Mouse (Mus musculus): ENCODE results near the gene Clcf1. TPM values are rescaled to one million over a fixed set of nuclear protein-coding genes. Genes with fewer than 3 reads are reported as not detected.

Gene Clcf1
- 1 to 10 TPM in 1 of 2 experiments, under 1 TPM in 1; 0.55 to 1.0 TPM for total RNA-seq (2021)
- polyA plus RNA-seq (2012; rRNA removed), result 2.8 and 5.4 TPM in 2 replicates
- long read RNA-seq, partial matches to known transcripts, result 1 of 2 reads
- long read RNA-seq, other reads (novel, unspliced or antisense), result 1 of 2 reads

- Histone ChIP-seq H3K27me3 (ENCODE audit: control insufficient read depth, insufficient read depth, low read length) (no peaks in the 10 kb centered on the region), H3K27ac (peak within 1 kb of the TSS; percentile 71)
- intact Hi-C loops (cut with DNase I), result no loop called here
Observed at GRCm38 (mm10) chr19:4214071-4214770, at the start of gene Clcf1, which contains the start of gene AC109138.7. TSS of gene Clcf1 (plus strand) at chr19:4214238. TSS of gene AC109138.7 (plus strand) at chr19:4214357.

GRCm38 (mm10) chr19:4164721-4165120 lies 49.3 kb upstream of the Clcf1 start:
- H3K36me3 ChIP-seq (ENCODE audit: control insufficient read depth, insufficient read depth, low read length), result no peaks in the 10 kb centered on the region
- intact Hi-C loops (cut with DNase I), result no loop called here
- H3K9ac ChIP-seq (ENCODE audit: low read depth, low read length), result no peak overlapping the region
- DNase-seq, result no peak
- 54% methylated on average over 2 of the region's 2 CpGs for WGBS
- no peak overlapping the region for H3K4me3 ChIP-seq
- TF ChIP-seq POLR2A (IDR thresholded peaks at IDR 0.05; ENCODE audit: insufficient read depth, low read depth, low read length), result no peak
- peaks cover 3% of the 10 kb centered on the region for H3K4me1 ChIP-seq (ENCODE audit: control insufficient read depth, insufficient read depth, low read length)
- no peaks in the 10 kb centered on the region for H3K27me3 ChIP-seq (ENCODE audit: control insufficient read depth, insufficient read depth, low read length)
- H3K27ac ChIP-seq, result no peak overlapping the region
- H3K79me2 ChIP-seq (replicated peaks; ENCODE audit: control insufficient read depth, insufficient read depth, low read length), result no peaks in the 10 kb centered on the region

More at GRCm38 (mm10) chr19:4214071-4214770, at the start of gene Clcf1, which contains the start of gene AC109138.7:
- Histone ChIP-seq H3K36me3 (ENCODE audit: control insufficient read depth, insufficient read depth, low read length) (no peaks in the 10 kb centered on the region), H3K4me3 (peak within 1 kb of the TSS; percentile 72), H3K9ac (ENCODE audit: low read depth, low read length) (peak within 1 kb of the TSS; percentile 97), H3K4me1 (ENCODE audit: control insufficient read depth, insufficient read depth, low read length) (peaks cover 8% of the 10 kb centered on the region), H3K79me2 (replicated peaks; ENCODE audit: control insufficient read depth, insufficient read depth, low read length) (no peaks in the 10 kb centered on the region)
- TF ChIP-seq CTCF (IDR thresholded peaks at IDR 0.05) (no peak), EP300 (IDR thresholded peaks at IDR 0.05; ENCODE audit: insufficient read depth, low read depth, low read length) (no peak), POLR2A (IDR thresholded peaks at IDR 0.05; ENCODE audit: insufficient read depth, low read depth, low read length) (no peak)
- peak; percentile 73 to 77 for DNase-seq
- WGBS, result 2% methylated on average over 48 of the region's 49 CpGs

GRCm38 (mm10) chr19:4166678-4167476 lies 47.2 kb upstream of the Clcf1 start:
- no peaks in the 10 kb centered on the region for H3K79me2 ChIP-seq (replicated peaks; ENCODE audit: control insufficient read depth, insufficient read depth, low read length)
- DNase-seq, result no peak
- no peak for TF ChIP-seq EP300 (IDR thresholded peaks at IDR 0.05; ENCODE audit: insufficient read depth, low read depth, low read length)
- TF ChIP-seq CTCF (IDR thresholded peaks at IDR 0.05), result no peak
- TF ChIP-seq POLR2A (IDR thresholded peaks at IDR 0.05; ENCODE audit: insufficient read depth, low read depth, low read length), result no peak
- H3K27ac ChIP-seq, result no peak overlapping the region; the same call in 1 of the 2 replicates
- WGBS, result 42% methylated on average over 9 of the region's 9 CpGs
- no peak overlapping the region for H3K4me3 ChIP-seq
- H3K27me3 ChIP-seq (ENCODE audit: control insufficient read depth, insufficient read depth, low read length), result no peaks in the 10 kb centered on the region
- intact Hi-C loops (cut with DNase I), result no loop called here
- no peaks in the 10 kb centered on the region for H3K36me3 ChIP-seq (ENCODE audit: control insufficient read depth, insufficient read depth, low read length)
- H3K9ac ChIP-seq (ENCODE audit: low read depth, low read length), result no peak overlapping the region
- H3K4me1 ChIP-seq (ENCODE audit: control insufficient read depth, insufficient read depth, low read length), result peaks cover 7% of the 10 kb centered on the region

DNA sequence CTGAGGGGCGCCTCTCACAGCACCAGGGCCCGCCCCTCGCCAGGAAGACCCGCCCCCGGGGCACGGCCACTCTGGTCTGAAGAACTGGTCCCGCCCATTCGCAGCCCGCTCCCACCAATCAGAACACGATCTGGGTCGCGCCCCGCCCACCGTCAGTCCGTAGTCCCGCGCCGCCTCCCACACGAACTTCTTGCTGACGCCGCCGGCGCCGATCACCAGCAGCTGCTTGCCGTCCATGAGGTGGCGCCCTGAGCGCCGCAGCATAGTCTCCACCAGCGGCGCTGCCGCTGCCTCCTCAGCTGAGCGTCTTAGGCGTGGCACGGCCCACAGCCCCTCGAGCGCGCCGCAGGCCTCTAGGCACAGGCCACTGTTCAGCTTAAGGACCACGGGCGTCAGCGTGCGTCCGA lies 44.7 kb upstream of the Clcf1 start:
- DNase-seq, result peak; percentile 99 to 100
- WGBS, result under 1% methylated on average over 35 of the region's 43 CpGs
- Histone ChIP-seq H3K36me3 (ENCODE audit: control insufficient read depth, insufficient read depth, low read length) (no peaks in the 10 kb centered on the region), H3K9ac (ENCODE audit: low read depth, low read length) (peak overlapping the region; percentile 86), H3K27me3 (ENCODE audit: control insufficient read depth, insufficient read depth, low read length) (no peaks in the 10 kb centered on the region), H3K4me1 (ENCODE audit: control insufficient read depth, insufficient read depth, low read length) (peaks cover 6% of the 10 kb centered on the region), H3K79me2 (replicated peaks; ENCODE audit: control insufficient read depth, insufficient read depth, low read length) (no peaks in the 10 kb centered on the region), H3K4me3 (peak overlapping the region; percentile 60), H3K27ac (peak overlapping the region; percentile 92)
- TF ChIP-seq POLR2A (IDR thresholded peaks at IDR 0.05; ENCODE audit: insufficient read depth, low read depth, low read length) (peak; percentile 97), EP300 (IDR thresholded peaks at IDR 0.05; ENCODE audit: insufficient read depth, low read depth, low read length) (peak; percentile 81; the same call in 1 of the 2 replicates), CTCF (IDR thresholded peaks at IDR 0.05) (no peak; the same call in none of the 2 replicates)
- intact Hi-C loops (cut with DNase I), result no loop called here

- intact Hi-C loops (cut with DNase I), result loop anchor here (1.0 to 2.0 kb wide), 2 partner anchors 22 to 59 kb away; partner anchors contain the start of gene Ppp1ca
- Histone ChIP-seq H3K4me1 (ENCODE audit: control insufficient read depth, insufficient read depth, low read length) (peaks cover 6% of the 10 kb centered on the region), H3K27me3 (ENCODE audit: control insufficient read depth, insufficient read depth, low read length) (no peaks in the 10 kb centered on the region), H3K9ac (ENCODE audit: low read depth, low read length) (peak overlapping the region; percentile 86), H3K27ac (peak overlapping the region; percentile 92), H3K79me2 (replicated peaks; ENCODE audit: control insufficient read depth, insufficient read depth, low read length) (no peaks in the 10 kb centered on the region), H3K36me3 (ENCODE audit: control insufficient read depth, insufficient read depth, low read length) (no peaks in the 10 kb centered on the region), H3K4me3 (peak overlapping the region; percentile 60)
- WGBS, result 5% methylated on average over 27 of the region's 27 CpGs
- DNase-seq, result no peak
- no peak for TF ChIP-seq POLR2A (IDR thresholded peaks at IDR 0.05; ENCODE audit: insufficient read depth, low read depth, low read length)
- TF ChIP-seq CTCF (IDR thresholded peaks at IDR 0.05), result no peak
- no peak for TF ChIP-seq EP300 (IDR thresholded peaks at IDR 0.05; ENCODE audit: insufficient read depth, low read depth, low read length)
Observed at GRCm38 (mm10) chr19:4169810-4170209, 44.2 kb upstream of the Clcf1 start.
